ENCODE assay signal across 12 mouse cellular contexts in genomic region chr4:139335507-139335906, GRCm38 (mm10). TPM values are rescaled to one million over a fixed set of nuclear protein-coding genes. Genes with fewer than 3 reads are reported as not detected.
DNase-seq lines count a peak whose midpoint lies in the region; ATAC-seq and TF ChIP-seq lines count a peak whose summit lies in the region.
"Had no signal": no experiment of that assay in that cellular context is flagged by ENCODE, and none has a peak within 500 bp of the region (broad histone marks: within the 10 kb centered on the region; RNA-seq: fewer than 3 reads in every experiment).

No protein-coding gene starts in this region.

- no peak for TF ChIP-seq CTCF in liver, adult 2 months (IDR thresholded peaks at IDR 0.05; ENCODE audit: low read depth, low read length)

- peaks cover 23% of the 10 kb centered on the region for H3K27me3 ChIP-seq in lung, embryonic 15.5 days
- no peaks in the 10 kb centered on the region for H3K27me3 ChIP-seq in liver, adult 2 months (ENCODE audit: control insufficient read depth, insufficient read depth, low read length)
- H3K27me3 ChIP-seq in stomach, embryonic 16.5 days (ENCODE audit: control insufficient read depth, insufficient read depth, low read length) = no peaks in the 10 kb centered on the region

- H3K4me2 ChIP-seq in lung, embryonic 15.5 days = no peak overlapping the region
- no peak overlapping the region for H3K4me2 ChIP-seq in stomach, embryonic 16.5 days (ENCODE audit: low read depth, low read length)
- H3K4me2 ChIP-seq: hindbrain, embryonic 13.5 days; neural tube, embryonic 13.5 days had no signal

- no peaks in the 10 kb centered on the region for H3K9me3 ChIP-seq in lung, embryonic 15.5 days
- H3K9me3 ChIP-seq in stomach, embryonic 16.5 days (replicated peaks; ENCODE audit: control insufficient read depth, low read length) = no peaks in the 10 kb centered on the region
- H3K9me3 ChIP-seq: hindbrain, embryonic 13.5 days; neural tube, embryonic 13.5 days had no signal

- H3K4me3 ChIP-seq in lung, embryonic 15.5 days = no peak overlapping the region
- peak overlapping the region; percentile 1; the same call in 1 of the 2 replicates for H3K4me3 ChIP-seq in liver, adult 2 months (ENCODE audit: insufficient read depth, low read depth, low read length)
- no peak overlapping the region for H3K4me3 ChIP-seq in stomach, embryonic 16.5 days (replicated peaks; ENCODE audit: low read length)
- H3K4me3 ChIP-seq: hindbrain, embryonic 13.5 days; neural tube, embryonic 13.5 days had no signal

- TF ChIP-seq POLR2A in liver, adult 2 months (IDR thresholded peaks at IDR 0.05; ENCODE audit: extremely low read depth, insufficient read depth, low read length) = no peak

- ATAC-seq in lung, embryonic 15.5 days (ENCODE audit: borderline replicate concordance, extremely low read depth, low FRiP score, low TSS enrichment) = 0 out of 2 replicates have a peak, but pooled peaks have one; percentile 13
- ATAC-seq in common myeloid progenitor, adult 5-6 weeks (replicated peaks; ENCODE audit: low read depth, poor library complexity, severe bottlenecking) = peak; percentile 58
- ATAC-seq in stomach, embryonic 16.5 days (ENCODE audit: insufficient read depth, low FRiP score) = peak; percentile 25
- ATAC-seq: midbrain, embryonic 16.5 days had no signal

- no peaks in the 10 kb centered on the region for H3K79me2 ChIP-seq in liver, adult 2 months (ENCODE audit: control insufficient read depth, insufficient read depth, low read length)

- 34% methylated on average over 7 of the region's 7 CpGs for WGBS in lung, embryonic 15.5 days
- 28% methylated on average over 7 of the region's 7 CpGs for WGBS in liver, adult 2 months
- 45% methylated on average over 7 of the region's 7 CpGs for WGBS in stomach, embryonic 16.5 days

- H3K4me1 ChIP-seq in lung, embryonic 15.5 days = 0 out of 2 replicates have a peak, but pooled peaks cover 12% of the 10 kb centered on the region
- peaks cover 5% of the 10 kb centered on the region for H3K4me1 ChIP-seq in liver, adult 2 months (ENCODE audit: control insufficient read depth, insufficient read depth, low read length)
- peaks cover 4% of the 10 kb centered on the region; the same call in 1 of the 2 replicates for H3K4me1 ChIP-seq in stomach, embryonic 16.5 days (ENCODE audit: control insufficient read depth, insufficient read depth, low read length)
- H3K4me1 ChIP-seq: hindbrain, embryonic 13.5 days; neural tube, embryonic 13.5 days had no signal

- H3K36me3 ChIP-seq in lung, embryonic 15.5 days = no peaks in the 10 kb centered on the region
- H3K36me3 ChIP-seq in liver, adult 2 months (ENCODE audit: control insufficient read depth, insufficient read depth, low read length) = no peaks in the 10 kb centered on the region
- no peaks in the 10 kb centered on the region for H3K36me3 ChIP-seq in stomach, embryonic 16.5 days (ENCODE audit: control insufficient read depth, insufficient read depth, low read length)
- H3K36me3 ChIP-seq: hindbrain, embryonic 13.5 days; neural tube, embryonic 13.5 days had no signal

- H3K9ac ChIP-seq in lung, embryonic 15.5 days = no peak overlapping the region
- H3K9ac ChIP-seq in liver, adult 2 months (ENCODE audit: low read depth, low read length) = peak overlapping the region; percentile 49
- H3K9ac ChIP-seq in stomach, embryonic 16.5 days (ENCODE audit: low read length) = no peak overlapping the region
- H3K9ac ChIP-seq: hindbrain, embryonic 13.5 days; neural tube, embryonic 13.5 days had no signal

- DNase-seq in lung, postnatal 14 days = no peak
- peak; percentile 78 for DNase-seq in liver, adult 2 months (ENCODE audit: extremely low read depth, low read depth, low spot score)
- no peak for DNase-seq in cerebellum, adult 9-11 months
- DNase-seq in retina, postnatal 1 day = no peak
- DNase-seq: adrenal gland, adult 8-10 months; left cerebral cortex, postnatal 4 days had no signal

- H3K27ac ChIP-seq in lung, embryonic 15.5 days = no peak overlapping the region
- peak overlapping the region; percentile 100 for H3K27ac ChIP-seq in liver, adult 2 months (replicated peaks; ENCODE audit: insufficient read depth, low read depth, low read length)
- no peak overlapping the region for H3K27ac ChIP-seq in stomach, embryonic 16.5 days (ENCODE audit: low read length)
- H3K27ac ChIP-seq: hindbrain, embryonic 13.5 days; neural tube, embryonic 13.5 days had no signal

RNA-seq across cellular contexts. Expression of gene Mrto4, which starts 16.9 kb away (rescaled TPM):
- polyA plus RNA-seq in lung, embryonic 15.5 days (2015; fragmentation: Nextera tagmentation; extraction: Ambion mirVana) = 117 and 118 TPM in 2 replicates
- 62.4 and 68.3 TPM in 2 replicates for total RNA-seq in common myeloid progenitor, adult 5-6 weeks (2017)
- 26.0 and 27.9 TPM in 2 replicates for total RNA-seq in liver, adult 2 months (2014; rRNA removed)
- 17.2 and 22.8 TPM in 2 replicates for polyA plus RNA-seq in liver, adult 2 months (2012; rRNA removed)
- polyA plus RNA-seq in stomach, embryonic 16.5 days (2015; fragmentation: Nextera tagmentation; extraction: Ambion mirVana) = 81.4 and 87.1 TPM in 2 replicates

RNA-seq across cellular contexts. Expression of gene Emc1, which starts 16.9 kb away (rescaled TPM):
- 31.9 and 33.6 TPM in 2 replicates for polyA plus RNA-seq in lung, embryonic 15.5 days (2015; fragmentation: Nextera tagmentation; extraction: Ambion mirVana)
- 30.5 and 43.8 TPM in 2 replicates for total RNA-seq in common myeloid progenitor, adult 5-6 weeks (2017)
- total RNA-seq in liver, adult 2 months (2014; rRNA removed) = 23.0 and 23.6 TPM in 2 replicates
- 22.2 and 22.3 TPM in 2 replicates for polyA plus RNA-seq in liver, adult 2 months (2012; rRNA removed)
- polyA plus RNA-seq in stomach, embryonic 16.5 days (2015; fragmentation: Nextera tagmentation; extraction: Ambion mirVana) = 24.8 and 25.5 TPM in 2 replicates

RNA-seq across cellular contexts. Expression of gene Ubr4, which starts 16.9 kb away (rescaled TPM):
- 64.5 and 68.4 TPM in 2 replicates for polyA plus RNA-seq in lung, embryonic 15.5 days (2015; fragmentation: Nextera tagmentation; extraction: Ambion mirVana)
- 62.5 and 91.7 TPM in 2 replicates for total RNA-seq in common myeloid progenitor, adult 5-6 weeks (2017)
- 56.7 and 94.2 TPM in 2 replicates for total RNA-seq in liver, adult 2 months (2014; rRNA removed)
- polyA plus RNA-seq in liver, adult 2 months (2012; rRNA removed) = 109 and 149 TPM in 2 replicates
- 56.9 and 59.9 TPM in 2 replicates for polyA plus RNA-seq in stomach, embryonic 16.5 days (2015; fragmentation: Nextera tagmentation; extraction: Ambion mirVana)

RNA-seq across cellular contexts. Expression of gene Akr7a5, which starts 25.0 kb away (rescaled TPM):
- polyA plus RNA-seq in lung, embryonic 15.5 days (2015; fragmentation: Nextera tagmentation; extraction: Ambion mirVana) = 101 and 103 TPM in 2 replicates
- 10.6 and 12.4 TPM in 2 replicates for total RNA-seq in common myeloid progenitor, adult 5-6 weeks (2017)
- total RNA-seq in liver, adult 2 months (2014; rRNA removed) = 142 and 183 TPM in 2 replicates
- 144 and 155 TPM in 2 replicates for polyA plus RNA-seq in liver, adult 2 months (2012; rRNA removed)
- 105 TPM in 2 replicates for polyA plus RNA-seq in stomach, embryonic 16.5 days (2015; fragmentation: Nextera tagmentation; extraction: Ambion mirVana)

RNA-seq across cellular contexts. Expression of gene Pqlc2, which starts 25.0 kb away (rescaled TPM):
- polyA plus RNA-seq in lung, embryonic 15.5 days (2015; fragmentation: Nextera tagmentation; extraction: Ambion mirVana) = 11.0 and 12.0 TPM in 2 replicates
- 2.6 and 3.6 TPM in 2 replicates for total RNA-seq in common myeloid progenitor, adult 5-6 weeks (2017)
- 6.1 and 13.0 TPM in 2 replicates for total RNA-seq in liver, adult 2 months (2014; rRNA removed)
- 37.2 and 42.8 TPM in 2 replicates for polyA plus RNA-seq in liver, adult 2 months (2012; rRNA removed)
- polyA plus RNA-seq in stomach, embryonic 16.5 days (2015; fragmentation: Nextera tagmentation; extraction: Ambion mirVana) = 14.8 and 18.4 TPM in 2 replicates
